Mouse (Mus musculus) liver, adult 2 months (tissue): ENCODE measurements at regions not wholly inside any gene's neighbourhood (a gene's known extent, or its start where the extent isn't known, plus 50 kb on each side); places are given as distances from the start of the nearest gene placed in this dataset.

ENCODE experiments used
- CTCF ChIP-seq: fragments of 200-500 bp; IDR thresholded peaks from 2 replicates; pipeline ENCODE4 v1.5.1; 2011; ENCODE audit warnings: low read depth, low read length, control low read depth
- POLR2A ChIP-seq: fragments of 200-500 bp; IDR thresholded peaks from 2 replicates; pipeline ENCODE4 v1.6.1; 2011; ENCODE audit warnings: low read length, control low read depth; ENCODE audit not compliant: insufficient read depth; ENCODE audit errors: extremely low read depth

DNA sequence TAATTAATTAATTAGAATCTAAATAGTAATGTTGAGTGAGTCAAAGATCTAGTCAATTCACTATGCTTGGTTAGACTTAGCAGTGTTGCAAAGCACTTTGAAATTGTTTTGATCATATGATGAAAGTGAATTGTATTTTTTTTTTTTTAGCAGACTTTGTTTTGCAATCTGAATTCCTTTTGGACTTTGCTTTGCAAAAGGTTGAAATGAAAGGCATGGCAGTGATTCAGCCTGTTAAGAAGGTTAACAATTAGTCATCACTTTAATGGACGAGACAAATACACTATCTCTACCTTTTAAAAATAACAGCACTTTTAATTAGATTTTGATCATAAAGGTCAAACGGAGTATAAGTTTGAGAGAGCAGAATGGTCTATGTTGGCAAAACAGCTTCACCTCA lies 266.9 kb upstream of the Kcnj16 start:
- TF ChIP-seq POLR2A = no peak
- TF ChIP-seq CTCF = no peak
